Mouse (Mus musculus) cerebellum, adult 8-10 months (tissue): Measurements from ENCODE around the gene Olfr1281.
"Not testable (repeated sequence)": the region's sequence is repeated elsewhere in the genome, so short reads cannot be mapped to it uniquely, and the experiment has no call there.

Experiments used
- DNase-seq: peaks from one replicate; pipeline ENCODE4 v3.0.0; 2022

Olfr1281 gene

DNA sequence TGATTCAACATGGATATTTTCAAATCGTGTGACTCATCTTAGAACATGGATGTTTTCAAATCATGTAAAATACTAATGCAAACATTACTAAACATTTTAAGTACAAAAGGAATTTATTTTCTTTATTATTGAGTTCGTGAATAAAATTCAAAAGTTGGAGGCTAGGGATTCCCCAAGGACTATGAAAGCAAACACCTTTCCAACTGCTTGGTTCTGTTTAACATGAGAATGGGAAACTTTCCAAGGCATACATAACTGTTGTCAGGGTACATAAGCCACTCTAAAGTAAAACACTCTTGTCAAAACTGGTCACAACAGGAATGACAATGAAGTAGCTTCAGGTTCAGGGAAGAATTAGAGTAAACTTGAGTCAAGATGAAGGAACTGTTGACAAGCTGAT lies at the start of gene Olfr1281:
Olfr1281 (plus strand) TSS at position 301 of the 400 bp plus-strand sequence.
- no peak for DNase-seq

DNA sequence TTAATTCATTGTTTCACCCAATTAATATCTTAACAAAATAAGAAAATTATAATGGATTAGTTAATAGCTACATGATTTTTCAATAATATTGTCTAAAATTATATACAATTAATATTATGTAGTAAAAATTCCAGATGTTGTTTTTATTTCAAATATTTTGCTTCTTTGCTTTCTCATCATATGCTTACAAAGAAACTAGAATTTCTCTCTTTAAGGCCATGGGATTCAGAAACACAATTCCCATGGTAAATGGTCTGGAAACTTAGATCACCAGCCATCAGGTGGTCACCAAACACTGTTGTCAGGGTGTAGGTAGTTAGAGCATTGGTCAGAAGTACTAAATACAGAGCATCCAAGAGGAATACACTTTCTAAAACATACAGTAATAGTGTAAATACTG lies 36.5 kb upstream of the Olfr1281 start, which contains the start of gene Olfr1278:
Olfr1278 (plus strand) TSS at position 301 of the 400 bp plus-strand sequence.
- no peak for DNase-seq

DNA sequence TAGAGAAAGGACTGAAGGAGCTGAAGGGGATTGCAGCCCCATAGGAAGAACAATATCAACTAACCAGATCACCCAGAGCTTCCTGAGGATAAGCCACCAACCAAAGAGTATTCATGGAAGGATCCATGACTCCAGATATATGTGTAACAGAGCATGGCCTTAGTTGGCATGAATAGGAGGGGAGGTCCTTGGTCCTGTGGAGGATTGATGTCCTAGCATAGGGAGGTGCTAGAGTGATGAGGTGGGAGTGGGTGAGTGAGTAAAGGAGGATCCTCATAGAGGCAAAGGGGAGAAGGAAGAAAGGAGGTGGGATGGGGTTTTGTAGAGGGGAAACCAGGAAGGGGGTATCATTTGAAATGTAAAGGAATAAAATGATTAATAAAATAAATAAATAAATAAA lies 27.8 kb upstream of the Olfr1281 start:
- DNase-seq, result no peak

DNA sequence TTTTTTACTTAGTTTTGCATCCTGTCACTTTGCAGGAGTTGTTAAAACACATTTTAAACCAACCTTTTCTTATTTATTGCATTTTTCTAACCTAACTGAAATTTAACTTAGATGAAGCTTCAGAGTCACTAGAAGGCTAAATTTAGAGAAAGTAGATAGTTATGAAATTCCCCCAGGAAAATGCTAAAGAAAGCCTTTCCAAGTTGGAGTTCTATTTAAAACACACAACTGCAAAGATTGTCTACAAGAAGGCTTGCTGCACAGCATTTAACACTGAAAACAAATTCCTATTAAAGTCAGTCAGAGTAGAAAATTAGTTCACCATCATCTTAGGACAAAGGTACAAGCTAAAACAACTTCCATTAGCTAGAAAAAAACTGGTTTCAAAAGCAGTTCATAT lies 25.9 kb upstream of the Olfr1281 start, which contains the start of gene Olfr1279:
Olfr1279 (plus strand) TSS at position 262 of the 400 bp plus-strand sequence.
- no peak for DNase-seq

DNA sequence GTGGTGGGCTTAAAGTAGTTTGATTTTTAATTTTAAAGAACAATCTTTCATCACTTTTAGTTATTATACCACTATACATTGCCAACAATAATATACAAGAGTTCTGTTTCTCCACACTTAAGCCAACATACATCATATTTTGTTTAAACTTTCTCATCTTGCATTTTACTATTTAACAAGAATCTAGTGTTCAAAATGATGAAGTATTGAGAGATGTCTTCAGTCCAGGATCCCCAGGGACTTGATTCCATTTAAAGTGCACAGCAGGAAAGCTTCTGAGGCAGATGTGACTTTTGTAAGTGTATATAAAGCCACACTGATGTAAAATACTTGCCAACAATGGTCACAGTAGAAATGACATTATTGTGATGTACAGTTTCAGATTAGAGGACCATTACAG lies 12.6 kb upstream of the Olfr1281 start, which contains the start of gene Olfr1280:
Olfr1280 (plus strand) TSS at position 301 of the 400 bp plus-strand sequence.
- DNase-seq, result no peak

DNA sequence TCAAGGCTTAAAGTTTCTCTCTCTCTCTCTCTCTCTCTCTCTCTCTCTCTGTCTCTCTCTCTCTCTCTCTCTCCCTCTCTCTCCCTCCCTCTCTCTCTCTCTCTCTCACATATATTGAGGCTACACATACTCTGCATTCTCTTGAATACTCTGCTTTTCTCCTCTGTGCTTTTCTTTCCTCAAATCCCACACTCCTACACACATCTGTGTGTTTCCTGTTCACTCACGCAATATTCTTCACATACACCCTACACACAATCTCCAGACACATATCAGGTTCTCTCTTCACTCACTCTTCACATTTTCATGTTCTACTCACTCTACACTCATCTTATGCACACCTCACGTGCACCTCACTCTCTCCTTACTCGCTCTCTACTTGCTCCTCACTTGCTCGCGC lies 7.4 kb downstream of the Olfr1281 start:
- not testable (repeated sequence) for DNase-seq

DNA sequence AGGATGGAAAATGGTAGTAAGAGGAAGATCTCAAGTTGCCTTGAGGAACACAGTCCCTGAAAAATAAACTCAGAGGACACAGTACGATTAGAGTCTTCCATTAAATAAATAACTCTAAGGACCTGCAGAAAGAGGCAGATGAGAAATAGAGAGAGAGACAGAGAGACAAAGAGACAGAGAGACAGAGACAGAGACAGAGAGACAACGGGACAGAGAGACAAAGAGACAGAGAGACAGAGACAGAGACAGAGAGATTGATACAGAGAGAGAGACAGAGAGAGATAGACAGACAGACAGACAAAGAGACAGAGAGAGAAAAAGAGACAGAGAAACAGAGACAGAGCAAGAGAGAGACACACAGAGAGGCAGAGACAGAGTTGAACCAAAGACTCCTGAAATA lies 9.7 kb downstream of the Olfr1281 start, which contains the start of gene Olfr1282:
Olfr1282 (minus strand) TSS at position 101 of the 400 bp plus-strand sequence.
- DNase-seq, result no peak

DNA sequence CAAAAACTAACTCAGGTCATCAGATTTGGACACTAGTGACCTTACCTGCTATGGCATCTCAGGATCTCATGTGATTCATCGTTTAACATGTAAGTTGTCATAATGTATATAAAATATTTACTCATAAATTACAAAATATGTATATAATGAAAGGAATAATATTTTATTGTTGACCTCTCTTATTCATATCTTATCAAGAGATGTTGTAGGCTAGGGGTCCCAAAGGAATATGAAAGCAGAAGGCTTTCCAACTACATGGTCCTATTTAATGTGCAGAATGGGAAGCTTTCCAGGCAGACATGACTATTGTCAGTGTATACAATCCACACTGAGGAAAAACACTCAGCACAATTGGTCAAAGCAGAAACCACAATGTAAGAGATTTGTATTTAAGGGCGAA lies 40.2 kb downstream of the Olfr1281 start, which contains the start of gene Olfr1283:
Olfr1283 (plus strand) TSS at position 301 of the 400 bp plus-strand sequence.
- no peak for DNase-seq

DNA sequence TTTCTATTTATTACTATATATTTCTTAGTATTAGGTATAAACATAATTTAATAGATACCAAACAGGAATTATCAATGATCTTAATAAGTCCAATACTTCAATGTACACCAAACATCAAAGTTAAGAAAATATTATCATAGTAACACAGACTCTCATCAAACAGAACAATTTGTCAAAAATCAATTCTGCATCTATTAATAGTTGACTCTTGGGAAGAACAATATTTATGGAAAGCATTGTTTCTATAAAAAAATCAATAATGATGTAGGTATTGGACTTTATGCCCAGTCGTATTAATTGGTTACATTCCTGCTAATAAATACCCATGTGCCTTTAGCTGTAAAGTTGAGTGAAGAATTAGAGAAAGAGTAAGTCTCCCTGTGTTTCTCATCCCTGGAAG lies 48.9 kb downstream of the Olfr1281 start, which contains the start of gene Olfr1284:
Olfr1284 (plus strand) TSS at position 301 of the 400 bp plus-strand sequence.
- no peak for DNase-seq
